Mouse (Mus musculus) forebrain, embryonic 15.5 days (tissue): ENCODE measurements around the gene Olfr372. TPM values are rescaled to one million over a fixed set of nuclear protein-coding genes. Genes with fewer than 3 reads are reported as not detected.
A peak's percentile ranks its signal among the peaks of the same experiment; 100 is the strongest.
"Not testable (repeated sequence)": the region's sequence is repeated elsewhere in the genome, so short reads cannot be mapped to it uniquely, and the experiment has no call there.

ENCODE experiments used
- ATAC-seq: fragments of 200-750 bp; cut with Nextera tagmentation; replicated peaks from 2 replicates; pipeline ENCODE4 v1.8.0; 2017; ENCODE audit warnings: mild to moderate bottlenecking, moderate TSS enrichment, moderate library complexity
- H3K27ac ChIP-seq: fragments of 300-500 bp; sonication (generic); replicated peaks from 2 replicates; pipeline ENCODE4 v1.5.1; 2015; ENCODE audit warnings: mild to moderate bottlenecking, inconsistent platforms
- H3K27me3 ChIP-seq: fragments of 300-500 bp; sonication (generic); 2 replicates; pipeline ENCODE4 v1.6.1; 2015; ENCODE audit warnings: inconsistent platforms
- H3K36me3 ChIP-seq: fragments of 300-500 bp; sonication (generic); 2 replicates; pipeline ENCODE4 v1.6.1; 2015; ENCODE audit warnings: mild to moderate bottlenecking, inconsistent platforms
- H3K4me1 ChIP-seq: fragments of 300-500 bp; sonication (generic); 2 replicates; pipeline ENCODE4 v1.6.1; 2015; ENCODE audit warnings: inconsistent platforms
- H3K4me2 ChIP-seq: fragments of 300-500 bp; sonication (generic); replicated peaks from 2 replicates; pipeline ENCODE4 v1.6.1; 2015; ENCODE audit warnings: mild to moderate bottlenecking, inconsistent platforms
- H3K4me3 ChIP-seq: fragments of 300-500 bp; sonication (generic); 2 replicates; pipeline ENCODE4 v1.5.1; 2015; ENCODE audit warnings: mild to moderate bottlenecking, inconsistent platforms
- H3K9ac ChIP-seq: fragments of 300-500 bp; sonication (generic); replicated peaks from 2 replicates; pipeline ENCODE4 v1.6.1; 2015; ENCODE audit warnings: mild to moderate bottlenecking, inconsistent platforms
- H3K9me3 ChIP-seq: fragments of 300-500 bp; sonication (generic); 2 replicates; pipeline ENCODE4 v1.6.1; 2016; ENCODE audit warnings: inconsistent platforms
- WGBS: fragments of 180-500 bp; shearing (Covaris S2); methylation state at CpG from one replicate; pipeline ENCODE4 v1.1.7; 2015; ENCODE audit warnings: mixed read lengths; 5-methylcytosine and 5-hydroxymethylcytosine counted together
- polyA plus RNA-seq: library from polyadenylated mRNA; unstranded; fragments of >200 nt; fragmentation: Nextera tagmentation; extraction: Ambion mirVana; gene quantifications from 2 replicates; pipeline ENCODE4 v1.2.1, GENCODE M21; 2015

Gene Olfr372
- polyA plus RNA-seq, 1 experiment from 2014 or later: not detected

DNA sequence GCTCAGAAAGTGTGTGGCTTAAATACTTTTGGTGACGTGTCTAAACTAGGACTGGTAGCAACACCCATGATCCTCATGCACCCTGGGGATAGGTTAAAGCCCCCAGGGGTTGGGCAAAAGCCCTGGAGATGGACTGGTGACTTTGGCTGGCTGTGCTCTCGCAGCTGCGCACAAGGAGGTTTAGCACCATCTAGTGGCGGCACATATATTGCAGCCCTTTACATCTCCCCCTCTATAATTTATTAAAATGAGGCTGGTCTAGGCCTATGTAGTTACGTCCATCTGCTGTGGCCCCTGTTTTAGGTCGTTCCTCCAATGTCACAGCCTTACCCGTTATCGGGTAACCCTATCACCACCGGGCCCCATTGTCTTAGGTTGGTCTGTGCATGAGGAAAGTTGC lies 16.1 kb upstream of the Olfr372 start:
- H3K9ac ChIP-seq, H3K9me3 ChIP-seq, H3K4me1 ChIP-seq, H3K27ac ChIP-seq, H3K27me3 ChIP-seq, H3K4me3 ChIP-seq, H3K4me2 ChIP-seq, H3K36me3 ChIP-seq, ATAC-seq: not testable (repeated sequence)
- WGBS: 14% methylated on average over 4 of the region's 9 CpGs

DNA sequence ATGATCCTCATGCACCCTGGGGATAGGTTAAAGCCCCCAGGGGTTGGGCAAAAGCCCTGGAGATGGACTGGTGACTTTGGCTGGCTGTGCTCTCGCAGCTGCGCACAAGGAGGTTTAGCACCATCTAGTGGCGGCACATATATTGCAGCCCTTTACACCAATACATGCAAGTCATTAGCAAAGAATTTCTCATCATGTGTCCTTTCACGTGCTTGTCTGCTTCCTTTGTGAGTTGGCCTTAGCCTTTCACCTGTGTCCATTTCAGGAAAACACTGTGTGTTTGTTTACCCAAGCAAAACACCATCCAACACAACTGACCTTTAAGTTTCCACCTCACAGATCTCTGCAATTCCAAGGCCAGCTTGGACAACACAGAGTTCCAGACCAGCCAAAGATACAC lies 8.1 kb upstream of the Olfr372 start:
- not testable (repeated sequence) for H3K4me2 ChIP-seq, H3K36me3 ChIP-seq, H3K4me3 ChIP-seq, H3K9me3 ChIP-seq, H3K9ac ChIP-seq, H3K27ac ChIP-seq, H3K4me1 ChIP-seq, H3K27me3 ChIP-seq
- 37% methylated on average over 4 of the region's 4 CpGs for WGBS
- ATAC-seq: 0 out of 2 replicates have a peak, but pooled peaks have one; percentile 41

DNA sequence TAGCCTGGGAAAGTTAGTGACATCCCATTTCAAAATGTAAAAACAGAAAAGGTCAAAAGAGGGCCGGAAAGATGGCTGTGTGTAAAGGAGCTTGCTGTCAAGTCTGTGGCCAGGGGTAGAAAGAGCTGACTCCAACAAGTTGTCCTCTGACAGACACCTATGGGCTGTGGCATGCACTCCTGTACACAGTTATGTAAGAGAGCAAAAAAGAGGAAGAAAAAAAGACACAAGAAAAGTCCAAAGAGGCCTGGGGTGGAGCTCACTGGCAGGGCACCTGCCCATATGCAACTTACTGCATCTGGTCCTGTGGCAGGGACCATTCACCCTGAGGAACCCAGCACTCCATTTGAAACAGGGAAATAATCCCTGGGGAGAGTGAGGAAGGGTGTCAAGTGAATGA lies 1.5 kb downstream of the Olfr372 start:
- Histone ChIP-seq H3K27me3 (no peaks in the 10 kb centered on the region), H3K9ac (no peak overlapping the region), H3K36me3 (no peaks in the 10 kb centered on the region), H3K4me3 (no peak overlapping the region), H3K4me1 (no peaks in the 10 kb centered on the region), H3K4me2 (no peak overlapping the region), H3K27ac (no peak overlapping the region), H3K9me3 (no peaks in the 10 kb centered on the region)
- no peak for ATAC-seq
- WGBS: 75% methylated on average over 1 of the region's 1 CpGs

DNA sequence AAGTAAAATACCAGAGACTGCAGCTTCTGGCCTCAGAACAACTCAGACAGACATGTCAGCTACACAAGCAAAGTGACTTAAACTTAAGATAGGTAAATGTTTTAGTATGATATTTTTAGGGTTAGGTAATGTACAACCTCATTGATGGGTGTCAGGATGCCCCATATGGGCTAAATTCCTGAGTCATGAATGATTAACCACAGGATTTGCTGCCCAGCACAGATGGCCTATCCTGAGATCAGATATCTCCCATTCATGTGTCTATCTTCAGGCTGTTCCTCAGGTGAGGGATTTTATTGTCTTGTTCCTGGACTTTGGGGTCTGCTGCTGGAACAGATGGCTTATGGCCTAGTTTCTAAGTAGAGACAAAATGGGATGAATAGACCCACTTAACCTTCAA lies 13.6 kb downstream of the Olfr372 start:
- H3K4me2 ChIP-seq, H3K4me1 ChIP-seq, H3K27ac ChIP-seq, H3K27me3 ChIP-seq, H3K36me3 ChIP-seq, H3K9ac ChIP-seq, H3K4me3 ChIP-seq, H3K9me3 ChIP-seq, ATAC-seq: not testable (repeated sequence)

DNA sequence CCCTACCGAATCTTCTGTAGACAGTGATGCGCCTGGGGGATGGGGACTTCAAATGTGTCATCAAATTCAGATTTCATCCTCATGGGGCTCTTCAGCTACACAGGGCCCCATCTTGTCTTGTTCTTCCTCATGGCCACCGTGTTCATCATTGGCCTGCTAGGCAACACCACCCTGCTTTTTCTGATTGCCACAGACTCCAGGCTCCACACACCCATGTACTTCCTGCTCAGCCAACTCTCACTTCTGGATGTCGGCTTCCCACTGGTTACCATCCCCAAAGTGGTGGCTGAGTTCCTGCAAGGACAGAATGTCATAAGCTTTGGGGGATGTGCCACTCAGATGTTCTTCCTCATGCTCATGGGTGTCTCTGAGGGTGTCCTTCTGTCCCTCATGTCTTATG lies 16.6 kb downstream of the Olfr372 start:
- WGBS: 86% methylated on average over 3 of the region's 4 CpGs
- H3K9ac ChIP-seq, H3K4me3 ChIP-seq, ATAC-seq, H3K9me3 ChIP-seq, H3K4me2 ChIP-seq, H3K4me1 ChIP-seq, H3K27me3 ChIP-seq, H3K36me3 ChIP-seq, H3K27ac ChIP-seq: not testable (repeated sequence)

DNA sequence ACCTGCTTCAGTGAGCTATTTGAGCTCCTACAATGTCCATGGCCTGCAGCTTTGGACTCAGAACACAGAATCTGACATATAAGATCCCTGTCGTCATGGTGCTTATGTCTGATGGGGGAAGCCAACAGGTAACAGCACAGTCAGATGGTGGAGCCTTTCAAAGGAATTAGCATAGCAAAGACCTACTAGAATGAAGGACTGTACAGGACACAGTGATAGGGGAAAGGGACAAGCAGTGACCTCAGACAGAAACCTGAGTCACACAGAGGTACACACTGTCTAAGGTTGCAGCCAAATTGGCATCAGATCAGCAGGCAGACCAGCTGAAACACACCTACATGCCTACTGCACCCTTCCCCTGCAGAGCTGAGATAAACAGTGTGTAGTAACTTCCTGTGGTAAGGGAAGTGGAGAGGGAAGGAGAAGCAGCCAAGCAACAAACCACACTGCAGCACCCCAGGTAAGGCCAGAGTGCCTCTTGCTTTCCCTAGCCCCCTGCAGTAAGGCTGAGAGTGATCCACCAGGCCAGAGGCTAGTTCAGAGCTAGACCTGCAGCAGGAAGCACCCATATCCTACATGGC lies 25.9 kb downstream of the Olfr372 start:
- not testable (repeated sequence) for H3K9me3 ChIP-seq, H3K9ac ChIP-seq

DNA sequence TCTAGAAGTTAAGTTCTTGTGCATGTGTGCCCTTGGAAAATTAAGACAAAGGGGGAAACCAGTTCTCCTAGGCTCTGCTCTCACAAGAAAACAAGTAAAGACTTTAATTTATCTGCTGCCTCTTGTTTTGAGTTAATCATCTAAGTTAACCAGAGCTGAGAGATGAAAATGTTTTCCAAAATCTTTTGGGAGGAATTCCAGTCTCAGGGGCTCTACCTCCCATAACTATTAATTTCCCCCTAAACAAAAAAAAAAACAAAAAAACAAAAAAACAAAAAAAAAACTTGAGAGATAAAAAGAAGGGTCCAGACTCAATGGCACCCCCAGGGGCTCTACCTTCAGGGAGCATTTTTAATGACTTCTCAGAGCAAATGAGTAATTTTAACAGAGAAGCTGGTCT lies 41.9 kb downstream of the Olfr372 start, which contains the start of gene Olfr373:
TSS of gene Olfr373 (plus strand) at position 301 of the 400 bp plus-strand sequence.
- H3K4me2 ChIP-seq, H3K27ac ChIP-seq, ATAC-seq, H3K4me1 ChIP-seq, H3K36me3 ChIP-seq, H3K9me3 ChIP-seq, H3K4me3 ChIP-seq, H3K27me3 ChIP-seq, H3K9ac ChIP-seq: not testable (repeated sequence)

More for the DNA sequence above, 25.9 kb downstream of the Olfr372 start:
- H3K36me3 ChIP-seq, H3K27ac ChIP-seq, H3K4me1 ChIP-seq, H3K27me3 ChIP-seq, H3K4me2 ChIP-seq, ATAC-seq, H3K4me3 ChIP-seq: not testable (repeated sequence)
- 82% methylated on average over 1 of the region's 1 CpGs for WGBS

DNA sequence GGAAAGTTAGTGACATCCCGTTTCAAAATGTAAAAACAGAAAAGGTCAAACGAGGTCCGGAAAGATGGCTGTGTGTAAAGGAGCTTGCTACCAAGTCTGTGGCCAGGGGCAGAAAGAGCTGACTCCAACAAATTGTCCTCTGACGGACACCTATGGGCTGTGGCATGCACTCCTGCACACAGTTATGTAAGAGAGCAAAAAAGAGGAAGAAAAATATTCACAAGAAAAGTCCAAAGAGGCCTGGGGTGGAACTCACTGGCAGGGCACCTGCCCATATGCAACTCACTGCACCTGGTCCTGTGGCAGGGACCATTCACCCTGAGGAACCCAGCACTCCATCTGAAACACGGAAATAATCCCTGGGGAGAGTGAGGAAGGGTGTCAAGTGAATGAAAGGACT lies 43.7 kb downstream of the Olfr372 start:
- no peak overlapping the region for H3K9ac ChIP-seq
- no peaks in the 10 kb centered on the region for H3K27me3 ChIP-seq
- no peaks in the 10 kb centered on the region for H3K4me1 ChIP-seq
- no peak for ATAC-seq
- 77% methylated on average over 5 of the region's 5 CpGs for WGBS
- H3K9me3 ChIP-seq: no peaks in the 10 kb centered on the region
- no peak overlapping the region for H3K4me2 ChIP-seq
- no peak overlapping the region for H3K4me3 ChIP-seq
- H3K27ac ChIP-seq: no peak overlapping the region
- H3K36me3 ChIP-seq: no peaks in the 10 kb centered on the region

DNA sequence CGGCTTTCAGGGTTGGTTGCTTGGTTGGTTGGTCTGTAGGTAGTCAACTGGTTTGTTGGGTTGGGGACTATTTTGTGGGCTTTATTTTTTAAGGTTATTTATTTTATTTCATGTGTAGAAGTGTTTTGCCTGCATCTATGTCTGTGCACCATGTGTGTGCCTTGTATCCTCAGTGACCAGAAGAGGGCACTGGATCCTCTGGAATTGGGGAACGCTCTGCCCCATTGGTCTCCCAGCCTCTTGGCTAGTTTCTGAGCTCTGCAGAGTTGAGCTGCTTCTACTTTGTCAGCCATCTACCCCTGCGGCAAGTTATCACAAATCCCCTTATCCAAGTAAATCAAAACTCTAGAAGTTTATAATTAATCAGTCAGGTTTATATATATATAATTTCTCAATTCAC lies 46.6 kb downstream of the Olfr372 start:
- WGBS: 86% methylated on average over 3 of the region's 3 CpGs
- ATAC-seq, H3K4me3 ChIP-seq, H3K4me1 ChIP-seq, H3K9me3 ChIP-seq, H3K27me3 ChIP-seq, H3K36me3 ChIP-seq, H3K4me2 ChIP-seq, H3K9ac ChIP-seq, H3K27ac ChIP-seq: not testable (repeated sequence)

DNA sequence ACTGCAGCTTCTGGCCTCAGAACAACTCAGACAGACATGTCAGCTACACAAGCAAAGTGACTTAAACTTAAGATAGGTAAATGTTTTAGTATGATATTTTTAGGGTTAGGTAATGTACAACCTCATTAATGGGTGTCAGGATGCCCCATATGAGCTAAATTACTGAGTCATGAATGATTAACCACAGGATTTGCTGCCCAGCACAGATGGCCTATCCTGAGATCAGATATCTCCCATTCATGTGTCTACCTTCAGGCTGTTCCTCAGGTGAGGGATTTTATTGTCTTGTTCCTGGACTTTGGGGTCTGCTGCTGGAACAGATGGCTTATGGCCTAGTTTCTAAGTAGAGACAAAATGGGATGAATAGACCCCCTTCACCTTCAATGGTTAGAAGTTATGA lies 55.7 kb downstream of the Olfr372 start:
- H3K27me3 ChIP-seq, H3K27ac ChIP-seq, ATAC-seq: not testable (repeated sequence)

DNA sequence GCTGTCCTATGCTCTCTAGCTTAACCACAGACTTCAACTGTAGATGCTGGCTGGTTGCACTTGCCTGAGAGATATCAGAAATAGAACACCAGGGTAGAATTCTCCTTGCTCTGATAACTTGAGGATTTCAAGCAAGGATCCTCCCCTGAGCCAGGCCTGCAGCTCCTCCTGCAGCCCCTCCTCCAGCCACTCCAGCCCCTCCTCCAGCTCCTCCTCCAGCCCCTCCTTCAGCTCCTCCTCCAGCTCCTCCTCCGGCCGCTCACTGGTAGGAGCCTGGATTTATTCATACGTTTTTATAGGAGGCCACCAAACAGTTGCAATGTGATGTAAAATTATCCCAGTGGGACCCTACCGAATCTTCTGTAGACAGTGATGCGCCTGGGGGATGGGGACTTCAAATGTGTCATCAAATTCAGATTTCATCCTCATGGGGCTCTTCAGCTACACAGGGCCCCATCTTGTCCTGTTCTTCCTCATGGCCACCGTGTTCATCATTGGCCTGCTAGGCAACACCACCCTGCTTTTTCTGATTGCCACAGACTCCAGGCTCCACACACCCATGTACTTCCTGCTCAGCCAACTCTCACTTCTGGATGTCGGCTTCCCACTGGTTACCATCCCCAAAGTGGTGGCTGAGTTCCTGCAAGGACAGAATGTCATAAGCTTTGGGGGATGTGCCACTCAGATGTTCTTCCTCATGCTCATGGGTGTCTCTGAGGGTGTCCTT lies 58.5 kb downstream of the Olfr372 start:
- 68% methylated on average over 6 of the region's 7 CpGs for WGBS
- not testable (repeated sequence) for H3K4me2 ChIP-seq

More for the DNA sequence above, 55.7 kb downstream of the Olfr372 start:
- not testable (repeated sequence) for H3K9ac ChIP-seq, H3K4me2 ChIP-seq, H3K36me3 ChIP-seq, H3K4me3 ChIP-seq, H3K4me1 ChIP-seq, H3K9me3 ChIP-seq

DNA sequence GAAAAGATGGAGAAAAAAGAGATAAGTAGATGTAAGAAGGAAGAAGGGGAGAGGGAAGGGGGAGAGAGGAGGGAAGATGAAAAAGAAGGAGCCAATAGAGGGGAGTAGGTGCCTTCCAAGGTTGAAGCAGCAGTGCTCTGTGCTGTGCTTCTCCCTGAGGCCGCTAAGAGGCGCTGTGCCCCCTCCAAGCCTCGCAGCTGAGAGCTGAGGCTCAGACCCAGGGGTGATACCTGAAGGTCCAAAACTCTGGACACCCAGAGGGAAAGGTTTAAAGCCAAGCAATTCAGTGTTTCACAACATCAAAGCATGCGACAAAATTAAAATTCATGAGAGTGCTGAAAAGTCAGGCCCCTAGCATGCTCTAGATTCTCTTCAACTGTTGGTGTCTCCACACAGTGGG lies 64.1 kb downstream of the Olfr372 start:
- WGBS: 31% methylated on average over 4 of the region's 4 CpGs
- no peaks in the 10 kb centered on the region for H3K4me1 ChIP-seq
- H3K4me3 ChIP-seq: no peak overlapping the region
- H3K27me3 ChIP-seq: no peaks in the 10 kb centered on the region
- no peaks in the 10 kb centered on the region; the same call in 1 of the 2 replicates for H3K9me3 ChIP-seq
- no peaks in the 10 kb centered on the region for H3K36me3 ChIP-seq
- no peak for ATAC-seq
- H3K9ac ChIP-seq: no peak overlapping the region
- no peak overlapping the region for H3K4me2 ChIP-seq
- H3K27ac ChIP-seq: no peak overlapping the region

More for the DNA sequence above, 58.5 kb downstream of the Olfr372 start:
- not testable (repeated sequence) for H3K9me3 ChIP-seq, H3K9ac ChIP-seq, H3K27me3 ChIP-seq, H3K4me3 ChIP-seq, H3K27ac ChIP-seq, H3K4me1 ChIP-seq, ATAC-seq, H3K36me3 ChIP-seq

DNA sequence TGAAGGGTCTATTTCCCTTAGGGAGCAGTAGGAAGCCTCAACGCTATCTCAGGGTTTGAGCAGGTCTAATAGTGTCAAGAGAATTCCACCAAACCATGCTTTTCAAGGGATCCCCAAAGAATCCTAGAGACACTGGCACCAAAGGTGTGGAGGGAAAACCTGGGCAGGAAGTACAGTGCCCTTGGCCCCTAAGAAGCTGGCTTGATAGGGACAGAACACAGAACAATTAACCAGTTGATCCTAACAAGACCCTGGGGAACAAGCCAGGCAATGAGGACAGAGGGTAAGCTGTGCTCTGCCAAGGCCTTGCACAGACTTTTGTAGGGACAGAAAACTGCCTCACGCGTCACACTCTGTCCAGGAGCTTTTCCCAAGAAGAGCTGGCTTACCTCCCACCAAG lies 65.7 kb downstream of the Olfr372 start, which contains the start of gene Olfr374:
TSS of gene Olfr374 (plus strand) at position 301 of the 400 bp plus-strand sequence.
- Histone ChIP-seq H3K9me3 (no peaks in the 10 kb centered on the region; the same call in 1 of the 2 replicates), H3K27me3 (no peaks in the 10 kb centered on the region), H3K27ac (no peak within 1 kb of the TSS), H3K4me2 (no peak within 1 kb of the TSS), H3K36me3 (no peaks in the 10 kb centered on the region), H3K4me3 (no peak within 1 kb of the TSS), H3K9ac (no peak within 1 kb of the TSS), H3K4me1 (no peaks in the 10 kb centered on the region)
- WGBS: 80% methylated on average over 3 of the region's 3 CpGs
- ATAC-seq: no peak
